Mouse (Mus musculus) macrophage (primary cell): ENCODE measurements around the gene Oser1. TPM values are rescaled to one million over a fixed set of nuclear protein-coding genes. Genes with fewer than 3 reads are reported as not detected.
"Not testable (repeated sequence)": the region's sequence is repeated elsewhere in the genome, so short reads cannot be mapped to it uniquely, and the experiment has no call there.

Source experiments
- H3K27ac ChIP-seq: fragments of 350-480 bp; formaldehyde crosslinking; 2 replicates; pipeline ENCODE4 v1.9.0; 2021
- H3K36me3 ChIP-seq: fragments of 350-480 bp; formaldehyde crosslinking; 2 replicates; pipeline ENCODE4 v1.9.0; 2021; ENCODE audit errors: inconsistent target
- H3K4me3 ChIP-seq: fragments of 350-480 bp; formaldehyde crosslinking; 2 replicates; pipeline ENCODE4 v1.9.0; 2021; ENCODE audit errors: inconsistent target
- H3K79me2 ChIP-seq: fragments of 350-480 bp; formaldehyde crosslinking; 2 replicates; pipeline ENCODE4 v1.9.0; 2021; ENCODE audit errors: inconsistent target
- WGBS: methylation state at CpG from one replicate; pipeline ENCODE4 v1.1.7; 2026; ENCODE audit warnings: inconsistent platforms; ENCODE audit not compliant: missing documents; 5-methylcytosine and 5-hydroxymethylcytosine counted together
- polyA plus RNA-seq: library from polyadenylated mRNA; stranded (reverse); fragments of 250-400 nt; gene quantifications from 3 replicates; pipeline ENCODE4 v1.2.4, GENCODE M21; 2018; ENCODE audit warnings: inconsistent platforms

Gene Oser1
- polyA plus RNA-seq, 1 experiment from 2014 or later = 55.1 TPM

DNA sequence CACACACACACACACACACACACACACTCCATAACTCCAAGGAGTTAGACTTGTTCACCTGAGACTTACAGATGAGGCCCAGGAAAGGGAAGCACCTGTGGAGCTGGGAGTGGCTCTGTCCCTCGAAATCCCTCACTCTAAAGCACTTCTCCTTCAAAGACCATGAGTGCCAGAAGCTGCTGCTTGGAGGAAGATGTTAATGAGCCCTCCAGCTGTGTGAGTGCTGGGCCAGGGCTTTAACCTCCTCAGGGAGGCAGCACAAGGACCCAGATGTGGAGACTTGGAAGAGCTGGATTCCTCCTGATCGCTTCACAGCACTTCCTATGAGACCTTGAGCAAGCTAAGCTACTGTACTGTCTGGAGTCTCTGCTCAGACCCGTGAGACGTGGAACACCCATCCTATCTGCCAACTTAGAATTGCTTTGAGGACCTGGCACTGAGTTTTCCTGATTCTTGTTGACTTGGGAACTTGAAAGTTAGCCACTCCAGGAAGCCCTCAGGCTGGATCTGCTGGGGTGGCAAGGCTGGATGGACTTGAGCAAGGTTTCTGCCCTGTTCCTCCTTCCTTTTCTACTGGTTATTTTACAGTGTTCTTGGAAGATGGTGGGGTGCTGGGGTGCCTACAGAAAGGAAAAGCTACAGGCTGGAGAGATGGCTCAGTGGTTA is 4.0 kb upstream of the Oser1 start:
- WGBS = 72% methylated on average over 4 of the region's 4 CpGs
- Histone ChIP-seq H3K4me3 (no peak overlapping the region), H3K79me2 (peaks cover 12% of the 10 kb centered on the region; the same call in 1 of the 2 replicates), H3K27ac (no peak overlapping the region), H3K36me3 (no peaks in the 10 kb centered on the region)

DNA sequence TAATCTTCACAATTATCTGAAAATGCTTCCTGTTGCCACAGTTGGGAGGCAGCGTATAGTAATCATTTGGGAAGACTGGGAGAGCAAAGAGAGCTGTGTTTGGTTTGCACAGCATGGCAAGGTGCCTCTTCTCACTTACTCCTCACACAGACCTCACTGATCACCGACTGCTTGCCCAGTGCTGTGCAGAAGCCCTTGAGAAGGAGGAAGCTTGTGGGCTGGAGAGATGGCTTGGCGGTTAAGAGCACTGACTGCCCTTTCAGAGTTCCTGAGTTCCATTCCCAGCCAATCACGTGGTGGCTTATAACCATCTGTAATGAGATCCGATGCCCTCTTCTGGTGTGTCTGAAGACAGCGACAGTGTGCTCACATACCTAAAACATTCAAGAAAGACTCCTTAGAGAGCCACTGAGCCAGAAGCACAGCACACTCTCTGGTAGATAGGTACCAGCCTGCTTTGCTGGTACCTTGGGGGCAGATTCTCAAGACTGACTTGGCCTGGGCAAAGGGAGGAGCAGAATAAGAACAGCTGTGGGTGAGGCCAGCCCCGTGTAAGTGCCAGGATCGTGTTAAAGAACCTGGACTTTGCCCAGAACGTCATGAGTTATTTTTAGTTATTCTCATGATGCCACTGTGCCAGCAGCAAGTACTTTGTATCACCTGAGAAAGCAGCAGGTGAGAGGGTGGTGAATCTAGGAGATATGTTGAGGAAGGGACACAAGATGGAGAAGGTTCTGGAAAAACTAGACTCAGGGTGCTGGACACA is 1.4 kb downstream of the Oser1 start:
- 18% methylated on average over 9 of the region's 9 CpGs for WGBS
- H3K36me3 ChIP-seq = no peaks in the 10 kb centered on the region
- H3K4me3 ChIP-seq = no peak overlapping the region
- peak overlapping the region; percentile 27; the same call in 1 of the 2 replicates for H3K27ac ChIP-seq
- peaks cover 48% of the 10 kb centered on the region for H3K79me2 ChIP-seq

- Histone ChIP-seq H3K79me2 (peaks cover 75% of the 10 kb centered on the region), H3K36me3 (no peaks in the 10 kb centered on the region), H3K27ac (peak overlapping the region; percentile 97), H3K4me3 (peak overlapping the region; percentile 90)
- WGBS = 9% methylated on average over 10 of the region's 10 CpGs
These were observed 4.1 kb downstream of the Oser1 start for GRCm38 (mm10) chr2:163420366-163420886.

DNA sequence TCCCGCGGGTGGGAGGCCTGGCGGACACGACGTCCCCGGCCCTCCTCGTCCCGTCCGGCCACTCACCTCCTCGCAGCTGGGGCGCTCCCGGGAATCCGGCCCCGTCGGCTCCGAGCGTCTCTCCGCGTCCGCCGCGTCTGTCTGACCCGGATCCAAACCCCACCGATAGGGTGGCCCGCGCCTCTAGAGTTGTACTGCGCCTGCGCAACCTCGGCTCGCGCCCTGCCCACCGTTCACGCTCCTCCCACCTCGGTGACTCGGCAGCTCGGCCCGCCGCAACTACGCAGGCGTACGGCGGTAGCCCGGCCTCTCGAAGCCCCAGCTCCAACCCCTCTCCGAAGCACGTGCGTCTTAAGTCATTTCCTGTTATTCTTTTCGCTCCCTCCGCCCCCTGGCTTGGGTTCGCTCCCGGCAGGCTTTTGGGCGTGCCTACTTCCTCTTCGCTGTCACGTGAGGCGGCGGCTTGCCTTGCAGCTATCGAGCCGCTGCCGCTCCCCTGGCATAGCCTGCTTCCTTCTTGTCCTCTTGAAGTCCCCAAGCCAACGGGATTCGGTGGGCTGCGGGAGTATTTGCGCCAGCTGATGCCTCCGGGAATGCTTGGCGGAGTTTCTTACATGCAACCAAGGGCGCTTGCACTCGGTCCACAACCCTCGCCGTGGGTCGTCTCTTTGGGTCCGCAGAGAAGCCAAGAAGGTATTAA is 5.0 kb downstream of the Oser1 start:
- Histone ChIP-seq H3K79me2 (peaks cover 83% of the 10 kb centered on the region), H3K27ac (peak overlapping the region; percentile 97), H3K4me3 (peak overlapping the region; percentile 90), H3K36me3 (peaks cover 3% of the 10 kb centered on the region)
- WGBS = under 1% methylated on average over 71 of the region's 71 CpGs

- Histone ChIP-seq H3K4me3 (peak overlapping the region; percentile 82), H3K27ac (peak overlapping the region; percentile 90), H3K79me2 (peaks cover 83% of the 10 kb centered on the region), H3K36me3 (peaks cover 9% of the 10 kb centered on the region)
- WGBS = 0% methylated on average over 50 of the region's 50 CpGs
These were observed 5.6 kb downstream of the Oser1 start for GRCm38 (mm10) chr2:163418841-163419345.

DNA sequence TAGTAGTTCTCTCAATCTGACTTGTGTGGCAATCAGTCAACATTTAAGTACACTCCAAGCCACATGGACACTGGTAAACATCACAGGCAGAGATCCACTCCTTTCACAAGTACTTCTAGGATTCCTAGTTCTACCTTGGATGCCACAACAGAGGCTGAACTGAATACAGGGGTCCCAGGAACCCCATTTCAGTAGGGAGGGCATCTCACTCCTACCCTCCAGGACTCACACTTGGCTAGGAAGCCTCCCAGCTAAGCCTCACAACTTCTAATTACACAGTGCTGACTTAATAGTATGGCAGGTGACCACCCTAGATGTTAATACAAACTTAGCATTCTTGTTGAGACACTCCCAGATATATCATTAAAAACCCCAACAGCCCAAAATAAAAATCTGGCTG is 6.7 kb downstream of the Oser1 start:
- Histone ChIP-seq H3K79me2 (peaks cover 85% of the 10 kb centered on the region), H3K4me3 (peak overlapping the region; percentile 82), H3K36me3 (peaks cover 17% of the 10 kb centered on the region), H3K27ac (peak overlapping the region; percentile 90)

DNA sequence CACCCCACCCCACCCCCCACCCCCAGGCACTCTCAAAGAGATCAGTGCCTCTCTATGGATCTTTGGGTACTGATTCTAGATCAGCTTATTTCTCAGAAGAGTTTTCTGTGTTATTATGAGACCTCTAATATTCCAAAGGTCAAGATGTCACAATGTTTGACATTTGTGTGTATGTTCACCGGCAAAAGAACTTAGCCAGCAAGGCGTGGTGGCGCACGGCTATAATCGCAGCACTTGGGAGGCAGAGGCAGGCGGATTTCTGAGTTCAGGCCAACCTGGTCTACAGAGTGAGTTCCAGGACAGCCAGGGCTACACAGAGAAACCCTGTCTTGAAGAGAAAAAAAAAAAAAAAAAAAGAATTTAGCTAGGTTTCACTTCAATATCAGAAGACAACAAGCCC is 7.5 kb downstream of the Oser1 start:
- 81% methylated on average over 6 of the region's 6 CpGs for WGBS
- peaks cover 23% of the 10 kb centered on the region for H3K36me3 ChIP-seq
- peak overlapping the region; percentile 82; the same call in 1 of the 2 replicates for H3K4me3 ChIP-seq
- H3K79me2 ChIP-seq = peaks cover 93% of the 10 kb centered on the region
- no peak overlapping the region for H3K27ac ChIP-seq

DNA sequence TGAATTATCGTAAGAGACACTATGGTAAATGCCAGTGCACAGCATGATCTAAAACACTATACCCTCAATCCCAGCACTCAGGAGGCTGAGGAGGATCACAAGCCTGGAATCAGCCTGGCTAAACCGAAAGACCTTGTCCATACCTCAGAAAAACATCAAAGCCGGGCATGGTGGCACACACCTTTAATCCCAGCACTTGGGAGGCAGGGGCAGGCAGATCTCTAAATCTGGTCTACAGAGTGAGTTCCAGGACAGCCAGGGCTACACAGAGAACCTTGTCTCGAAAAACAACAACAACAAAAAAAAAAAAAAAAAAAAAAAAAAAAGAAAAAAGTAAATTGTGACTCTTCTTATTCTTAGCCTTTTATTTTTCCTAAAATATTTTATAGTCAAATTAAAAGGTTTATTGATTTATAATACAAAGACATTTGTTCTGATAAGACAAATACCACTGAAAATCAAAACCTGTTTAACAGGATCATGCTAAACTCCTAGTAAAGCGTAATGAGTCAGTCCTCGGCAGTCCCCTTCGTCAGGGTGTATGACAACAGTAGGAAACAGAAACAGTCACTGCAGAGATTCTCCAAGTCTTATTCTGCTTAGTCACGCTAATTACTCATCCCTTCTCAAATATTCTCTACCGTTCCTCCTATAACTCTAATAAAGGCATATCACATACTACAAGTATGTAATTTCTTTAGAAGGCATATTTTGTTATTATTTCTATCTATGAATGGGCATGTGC is 11.5 kb downstream of the Oser1 start:
- Histone ChIP-seq H3K4me3 (no peak overlapping the region), H3K79me2 (peaks cover 98% of the 10 kb centered on the region), H3K27ac (no peak overlapping the region), H3K36me3 (peaks cover 59% of the 10 kb centered on the region)
- WGBS = 77% methylated on average over 8 of the region's 9 CpGs

DNA sequence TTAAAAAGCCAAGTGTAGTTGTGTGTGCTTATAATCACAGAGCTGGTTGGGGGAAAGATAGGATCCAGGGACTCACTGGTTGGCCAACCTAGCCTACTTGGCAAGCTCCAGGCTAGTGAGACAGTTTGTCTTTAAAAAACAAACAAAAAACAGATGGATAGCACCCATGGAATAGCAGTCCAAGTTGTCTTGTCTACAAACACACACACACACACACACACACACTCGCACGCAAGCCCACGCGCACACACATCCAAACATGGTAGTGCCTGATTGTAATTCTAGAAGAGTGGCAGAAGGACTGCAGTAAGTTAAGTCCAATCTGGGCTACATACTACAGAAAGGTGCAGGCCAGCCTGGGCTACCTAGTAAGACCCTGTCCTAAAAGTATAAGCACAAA is 12.1 kb downstream of the Oser1 start:
- Histone ChIP-seq H3K27ac (no peak overlapping the region), H3K36me3 (peaks cover 65% of the 10 kb centered on the region), H3K4me3 (no peak overlapping the region), H3K79me2 (peaks cover 92% of the 10 kb centered on the region)
- WGBS = 100% methylated on average over 4 of the region's 4 CpGs

- WGBS = 80% methylated on average over 4 of the region's 4 CpGs
- H3K36me3 ChIP-seq = peaks cover 70% of the 10 kb centered on the region
- H3K27ac ChIP-seq = no peak overlapping the region
- H3K79me2 ChIP-seq = peaks cover 86% of the 10 kb centered on the region
- H3K4me3 ChIP-seq = no peak overlapping the region
These were observed 12.7 kb downstream of the Oser1 start for GRCm38 (mm10) chr2:163411840-163412239.

GRCm38 (mm10) chr2:163411344-163411743 is 13.2 kb downstream of the Oser1 start:
- H3K4me3 ChIP-seq, H3K27ac ChIP-seq: not testable (repeated sequence)
- 92% methylated on average over 3 of the region's 3 CpGs for WGBS
- Histone ChIP-seq H3K79me2 (peaks cover 81% of the 10 kb centered on the region), H3K36me3 (peaks cover 71% of the 10 kb centered on the region)

- Histone ChIP-seq H3K79me2 (peaks cover 70% of the 10 kb centered on the region), H3K4me3 (no peak overlapping the region), H3K36me3 (peaks cover 71% of the 10 kb centered on the region), H3K27ac (no peak overlapping the region)
- 96% methylated on average over 3 of the region's 3 CpGs for WGBS
These were observed 14.3 kb downstream of the Oser1 start for GRCm38 (mm10) chr2:163410211-163410610.

DNA sequence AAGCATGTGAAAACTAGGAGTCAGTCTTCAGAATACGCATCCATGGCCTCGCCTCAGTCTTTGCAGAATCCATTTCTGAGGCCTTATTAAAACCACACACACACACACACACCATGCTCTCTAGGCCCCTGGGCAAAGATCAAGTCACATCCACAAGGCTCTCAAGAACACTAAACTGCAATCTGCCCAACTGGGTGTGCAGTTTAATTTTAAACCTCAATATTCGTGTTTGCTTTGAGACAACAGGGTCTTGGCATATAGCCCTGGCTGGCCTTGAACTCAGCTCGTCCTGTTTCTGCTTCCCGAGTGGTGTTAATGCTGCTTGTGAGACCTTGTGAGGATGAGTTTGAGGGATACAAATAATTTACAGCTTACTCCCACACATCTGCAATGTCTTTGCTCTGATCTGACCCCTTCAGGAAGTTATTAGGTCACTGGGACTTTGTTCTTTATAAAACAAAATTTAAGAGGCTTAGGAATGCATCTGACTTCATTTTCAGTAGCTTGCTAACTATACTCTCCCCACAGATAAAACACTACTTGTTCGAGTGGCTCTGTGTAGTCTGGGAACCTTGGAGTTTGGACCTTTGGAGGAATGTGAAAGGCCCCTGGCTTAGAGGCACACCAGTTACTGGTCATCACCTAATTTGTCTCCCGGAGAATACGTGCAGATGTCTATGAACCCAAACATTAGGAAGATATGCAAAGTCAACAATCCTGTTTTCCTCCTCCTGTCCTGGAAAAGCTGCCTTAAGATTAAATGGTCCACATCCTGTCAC is 20.3 kb downstream of the Oser1 start:
- Histone ChIP-seq H3K4me3 (no peak overlapping the region), H3K36me3 (peaks cover 24% of the 10 kb centered on the region), H3K79me2 (peaks cover 10% of the 10 kb centered on the region; the same call in 1 of the 2 replicates), H3K27ac (no peak overlapping the region)
- whole genome bisulfite sequencing = 85% methylated on average over 8 of the region's 8 CpGs
